Mouse (Mus musculus) heart, postnatal 0 days (tissue): ENCODE data around the gene Srgap1. TPM values are rescaled to one million over a fixed set of nuclear protein-coding genes. Genes with fewer than 3 reads are reported as not detected.

Experiments
- ATAC-seq: fragments of 200-750 bp; cut with Nextera tagmentation; 2 replicates; pipeline ENCODE4 v1.8.0; 2017; ENCODE audit warnings: low read depth, moderate number of reproducible peaks, moderate library complexity; ENCODE audit not compliant: insufficient read depth
- DNase-seq: peaks from one replicate; pipeline ENCODE4 v3.0.0-alpha.2; 2016; ENCODE audit warnings: low spot score
- H3K27ac ChIP-seq: fragments of 300-500 bp; sonication (generic); 2 replicates; pipeline ENCODE4 v1.5.1; 2014; ENCODE audit warnings: low read depth, mild to moderate bottlenecking
- H3K27me3 ChIP-seq: fragments of 300-500 bp; sonication (generic); 2 replicates; pipeline ENCODE4 v1.6.1; 2014; ENCODE audit warnings: low read length, mixed read lengths; ENCODE audit not compliant: control insufficient read depth, insufficient read depth
- H3K36me3 ChIP-seq: fragments of 300-500 bp; sonication (generic); replicated peaks from 2 replicates; pipeline ENCODE4 v1.6.1; 2014; ENCODE audit warnings: low read length, mixed read lengths; ENCODE audit not compliant: control insufficient read depth, insufficient read depth
- H3K4me1 ChIP-seq: fragments of 300-500 bp; sonication (generic); 2 replicates; pipeline ENCODE4 v1.6.1; 2014; ENCODE audit warnings: antibody characterized with exemption; ENCODE audit not compliant: control insufficient read depth, insufficient read depth
- H3K4me2 ChIP-seq: fragments of 300-500 bp; sonication (generic); 2 replicates; pipeline ENCODE4 v1.6.1; 2014; ENCODE audit warnings: low read depth, mild to moderate bottlenecking, low read length, moderate library complexity
- H3K4me3 ChIP-seq: fragments of 300-500 bp; sonication (generic); 2 replicates; pipeline ENCODE4 v1.5.1; 2014; ENCODE audit warnings: low read depth, low read length
- H3K9ac ChIP-seq: fragments of 300-500 bp; sonication (generic); replicated peaks from 2 replicates; pipeline ENCODE4 v1.6.1; 2014; ENCODE audit warnings: low read depth, low read length, mixed read lengths
- H3K9me3 ChIP-seq: fragments of 300-500 bp; sonication (generic); replicated peaks from 2 replicates; pipeline ENCODE4 v1.6.1; 2016; ENCODE audit warnings: low read length; ENCODE audit not compliant: control insufficient read depth
- CTCF ChIP-seq: IDR thresholded peaks from 2 replicates; pipeline ENCODE4 v1.5.1; 2016; ENCODE audit warnings: antibody characterized with exemption, control low read depth, low read depth
- EP300 ChIP-seq: IDR thresholded peaks from 2 replicates; pipeline ENCODE4 v1.6.1; 2016; ENCODE audit warnings: antibody characterized with exemption, low read depth
- WGBS: fragments of 180-500 bp; shearing (Covaris S2); extraction: QIAGEN DNeasy Blood & Tissue Kit; methylation state at CpG from one replicate; pipeline ENCODE4 v1.1.7; 2014; 5-methylcytosine and 5-hydroxymethylcytosine counted together
- polyA plus RNA-seq: library from polyadenylated mRNA; unstranded; fragments of >200 nt; fragmentation: Nextera tagmentation; extraction: Ambion mirVana; gene quantifications from 2 replicates; pipeline ENCODE4 v1.2.1, GENCODE M21; 2015
- total RNA-seq: library from RNA; depleted of rRNA; stranded (reverse); fragments of >200 nt; gene quantifications from 2 replicates; pipeline ENCODE4 v1.2.3, GENCODE M21; 2014; ENCODE audit warnings: low replicate concordance

The Srgap1 gene
- total and polyA plus RNA-seq, 2 experiments from 2014 or later: 3.4 to 5.0 TPM

GRCm38 (mm10) chr10:121891390-121892067 lies 155.6 kb downstream of the Srgap1 start:
- ATAC-seq (no peak), DNase-seq (no peak)
- Histone ChIP-seq H3K4me1 (peaks cover 10% of the 10 kb centered on the region), H3K4me3 (no peak overlapping the region), H3K27ac (no peak overlapping the region), H3K9me3 (no peaks in the 10 kb centered on the region), H3K9ac (no peak overlapping the region), H3K27me3 (no peaks in the 10 kb centered on the region), H3K4me2 (no peak overlapping the region), H3K36me3 (no peaks in the 10 kb centered on the region)
- WGBS: 59% methylated on average over 13 of the region's 13 CpGs
- TF ChIP-seq EP300 (no peak), CTCF (no peak)

GRCm38 (mm10) chr10:121890061-121890460 lies 157.1 kb downstream of the Srgap1 start:
- 62% methylated on average over 6 of the region's 6 CpGs for WGBS

GRCm38 (mm10) chr10:121886805-121887204 lies 160.3 kb downstream of the Srgap1 start:
- ATAC-seq: 0 out of 2 replicates have a peak, but pooled peaks have one; percentile 27
- WGBS: 26% methylated on average over 6 of the region's 6 CpGs

More at GRCm38 (mm10) chr10:121890061-121890460, 157.1 kb downstream of the Srgap1 start:
- H3K27ac ChIP-seq: no peak overlapping the region
- H3K9me3 ChIP-seq: no peaks in the 10 kb centered on the region
- no peaks in the 10 kb centered on the region for H3K27me3 ChIP-seq
- DNase-seq (no peak), ATAC-seq (no peak)
- no peak overlapping the region for H3K4me3 ChIP-seq
- TF ChIP-seq CTCF (no peak), EP300 (no peak)
- no peak overlapping the region for H3K4me2 ChIP-seq
- no peak overlapping the region for H3K9ac ChIP-seq
- H3K4me1 ChIP-seq: peaks cover 17% of the 10 kb centered on the region
- H3K36me3 ChIP-seq: no peaks in the 10 kb centered on the region

GRCm38 (mm10) chr10:121885512-121886218 lies 161.4 kb downstream of the Srgap1 start:
- Histone ChIP-seq H3K4me1 (peaks cover 13% of the 10 kb centered on the region), H3K9me3 (no peaks in the 10 kb centered on the region), H3K27me3 (no peaks in the 10 kb centered on the region), H3K9ac (no peak overlapping the region), H3K4me2 (no peak overlapping the region), H3K36me3 (no peaks in the 10 kb centered on the region), H3K27ac (no peak overlapping the region), H3K4me3 (no peak overlapping the region)
- 42% methylated on average over 9 of the region's 9 CpGs for WGBS
- no peak for TF ChIP-seq CTCF
- ATAC-seq: no peak
- no peak for DNase-seq

More at GRCm38 (mm10) chr10:121886805-121887204, 160.3 kb downstream of the Srgap1 start:
- Histone ChIP-seq H3K27ac (no peak overlapping the region; the same call in 1 of the 2 replicates), H3K36me3 (no peaks in the 10 kb centered on the region), H3K27me3 (no peaks in the 10 kb centered on the region), H3K9me3 (no peaks in the 10 kb centered on the region), H3K9ac (no peak overlapping the region), H3K4me2 (no peak overlapping the region), H3K4me1 (peaks cover 13% of the 10 kb centered on the region), H3K4me3 (no peak overlapping the region)
- TF ChIP-seq EP300 (no peak), CTCF (no peak)
- DNase-seq: no peak

GRCm38 (mm10) chr10:121882461-121882860 lies 164.7 kb downstream of the Srgap1 start:
- H3K4me2 ChIP-seq: no peak overlapping the region
- no peaks in the 10 kb centered on the region for H3K9me3 ChIP-seq
- WGBS: 72% methylated on average over 6 of the region's 6 CpGs
- H3K27me3 ChIP-seq: no peaks in the 10 kb centered on the region
- H3K4me1 ChIP-seq: peaks cover 20% of the 10 kb centered on the region
- H3K9ac ChIP-seq: no peak overlapping the region
- H3K27ac ChIP-seq: no peak overlapping the region
- no peak overlapping the region for H3K4me3 ChIP-seq
- DNase-seq (no peak), ATAC-seq (no peak)
- H3K36me3 ChIP-seq: no peaks in the 10 kb centered on the region
- TF ChIP-seq CTCF (no peak), EP300 (no peak)
